Mouse (Mus musculus) adrenal gland, adult (tissue): ENCODE measurements around the gene Deaf1.
A peak's percentile ranks its signal among the peaks of the same experiment; 100 is the strongest.

Source experiments
- DNase-seq, 2 experiments: peaks; one replicate each; pipeline ENCODE4 v3.0.0; 2022 to 2023; ENCODE audit warnings: low spot score in 1 of 2; ENCODE audit not compliant: inconsistent age in 2 of 2

Gene Deaf1

GRCm38 (mm10) chr7:141339215-141339920 lies 11.9 kb upstream of the Deaf1 start:
- no peak for DNase-seq

- peak in 1 of 2 experiments; percentile 57 for DNase-seq
Measured at GRCm38 (mm10) chr7:141338576-141339131, 11.2 kb upstream of the Deaf1 start, which contains the start of gene Eps8l2. Gene Eps8l2 (plus strand): TSS chr7:141338880.

- DNase-seq = no peak
Measured at GRCm38 (mm10) chr7:141337716-141338416, 10.4 kb upstream of the Deaf1 start.

- no peak for DNase-seq
Measured at GRCm38 (mm10) chr7:141336296-141336695, 8.8 kb upstream of the Deaf1 start.

- no peak for DNase-seq
Measured at GRCm38 (mm10) chr7:141335682-141336081, 8.2 kb upstream of the Deaf1 start.

DNA sequence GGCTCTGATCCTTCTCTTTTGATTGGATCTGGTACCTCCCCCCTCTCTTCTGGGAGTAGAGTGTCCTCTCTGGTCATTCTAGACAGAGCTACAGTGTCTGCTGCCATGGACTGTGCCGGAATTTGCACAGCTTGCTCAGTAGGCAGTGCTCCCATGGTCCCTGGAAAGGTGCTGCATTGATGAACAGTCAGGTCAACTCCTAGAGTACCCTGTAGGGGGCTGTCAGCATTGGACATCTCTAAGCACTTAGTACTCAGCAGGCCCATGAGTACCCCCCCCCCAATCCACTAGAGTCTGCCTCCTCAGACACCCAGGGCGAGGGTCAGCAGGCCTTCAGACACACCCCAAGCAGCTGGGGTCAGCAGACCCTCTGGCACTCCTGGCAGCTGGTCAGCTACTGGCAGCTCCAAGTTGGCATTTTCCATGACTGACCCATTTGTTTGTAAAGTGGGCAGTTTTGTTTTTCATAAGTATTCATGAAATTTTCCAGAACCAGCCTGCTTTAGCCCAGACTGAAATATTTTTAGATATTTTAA lies 7.6 kb upstream of the Deaf1 start:
- peak in 1 of 2 experiments; percentile 39 for DNase-seq

DNA sequence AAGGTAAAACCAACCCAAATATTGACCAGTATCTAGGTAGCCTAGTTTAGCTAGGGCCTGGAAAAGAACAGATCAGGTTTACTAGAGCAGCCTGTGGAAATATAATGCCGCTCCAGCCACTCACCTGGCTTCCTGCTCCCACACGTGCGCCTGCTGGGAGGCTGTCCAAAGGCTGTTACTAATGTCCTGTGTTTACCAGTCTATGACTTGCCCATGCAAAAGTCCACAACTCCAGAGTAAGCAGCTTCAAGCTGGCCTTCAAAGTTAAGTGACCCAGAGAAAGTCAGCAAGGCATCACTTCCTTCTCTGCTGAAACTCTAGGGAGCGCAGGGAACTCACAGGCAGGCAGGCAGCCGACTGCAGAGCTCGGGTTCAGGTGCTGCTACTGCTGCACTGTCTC lies 4.5 kb upstream of the Deaf1 start:
- no peak for DNase-seq

GRCm38 (mm10) chr7:141330706-141331105 lies 3.2 kb upstream of the Deaf1 start:
- DNase-seq = no peak

- DNase-seq = no peak
Measured at GRCm38 (mm10) chr7:141328373-141328990, 992 bp upstream of the Deaf1 start.

DNA sequence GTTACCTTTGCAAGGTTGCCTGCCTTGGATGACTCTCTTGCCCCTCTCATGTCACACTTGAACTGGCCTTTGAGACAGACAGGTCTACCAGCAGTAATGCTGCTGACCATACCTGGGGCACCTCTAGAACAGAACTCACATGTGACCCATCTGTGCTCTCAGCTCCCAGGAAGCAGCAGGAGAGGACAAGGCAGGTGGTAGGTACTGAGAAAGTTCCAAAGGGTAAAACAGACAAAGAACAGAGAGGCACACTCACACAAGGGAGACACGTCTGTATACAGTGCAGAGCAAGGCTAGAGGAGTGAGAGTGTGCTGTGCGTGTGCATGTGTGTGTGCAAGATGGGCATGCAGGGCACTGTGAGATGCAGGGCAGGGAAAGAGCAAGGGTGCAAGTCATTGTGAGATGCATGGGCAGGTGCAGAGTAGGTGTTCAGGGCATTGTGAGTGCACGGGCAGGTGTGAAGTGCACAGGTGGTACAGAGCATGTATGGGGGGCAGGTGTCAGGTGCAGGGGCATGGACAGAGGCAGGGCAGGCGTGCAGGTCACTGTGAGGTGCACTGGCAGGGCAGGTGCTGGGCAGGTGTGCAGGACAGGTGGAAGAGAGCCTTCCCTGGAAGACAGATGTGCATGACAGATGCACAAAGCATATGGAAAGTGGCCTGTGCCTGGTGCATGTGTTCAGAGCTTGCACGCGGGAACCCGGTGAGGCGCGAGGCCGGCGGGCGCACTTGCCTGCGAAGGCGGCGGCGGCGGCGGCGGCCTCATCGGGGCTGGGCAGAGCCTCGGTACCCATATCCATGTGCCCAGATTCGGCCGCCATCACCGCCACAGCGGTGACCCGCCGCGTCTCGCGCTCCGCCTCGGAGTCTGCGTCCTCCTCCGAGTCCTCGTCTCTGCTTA lies 694 bp downstream of the Deaf1 start:
- no peak for DNase-seq

GRCm38 (mm10) chr7:141324686-141325085 lies 2.8 kb downstream of the Deaf1 start:
- no peak for DNase-seq

DNA sequence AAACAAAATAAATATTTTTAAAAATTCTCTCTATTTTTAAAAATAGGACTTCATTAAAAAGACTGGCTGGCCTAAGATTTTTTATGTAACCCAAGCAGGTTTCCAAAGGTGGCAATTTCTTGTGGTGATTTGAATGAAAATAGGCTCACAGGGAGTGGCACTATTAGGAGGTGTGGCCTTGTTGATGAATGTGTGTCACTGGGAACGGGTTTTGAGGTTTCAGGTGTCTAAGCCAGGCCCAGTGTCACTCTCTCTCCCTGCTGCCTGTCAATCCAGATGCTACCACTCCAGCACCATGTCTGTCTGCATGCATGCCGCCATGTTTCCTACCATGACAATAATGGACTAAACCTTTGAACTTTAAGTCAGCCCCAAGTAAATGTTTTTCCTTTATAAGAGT lies 8.0 kb downstream of the Deaf1 start:
- DNase-seq = no peak

- DNase-seq = no peak
Measured at GRCm38 (mm10) chr7:141317619-141318132, 9.8 kb downstream of the Deaf1 start.

DNA sequence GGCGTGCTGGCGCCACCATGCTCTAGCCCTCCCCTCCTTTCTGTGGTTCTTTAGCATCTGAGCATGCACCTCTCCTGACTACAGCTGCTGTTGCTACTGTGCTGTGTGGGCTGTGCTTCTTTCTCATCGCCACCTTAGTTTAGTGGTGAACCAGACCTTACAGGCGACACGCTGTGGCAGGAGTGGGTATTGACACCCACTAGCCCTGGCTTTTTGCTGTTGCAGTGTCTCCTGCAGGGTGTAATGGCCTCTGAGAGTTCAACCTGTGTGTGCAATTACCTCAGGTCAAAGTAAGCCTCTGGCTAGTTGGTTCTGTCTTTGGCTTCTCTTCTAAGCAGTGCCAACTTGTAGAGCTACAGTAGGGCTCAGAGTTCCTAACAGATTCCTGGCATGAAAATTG lies 11.5 kb downstream of the Deaf1 start:
- peak in 1 of 2 experiments; percentile 71 for DNase-seq

DNA sequence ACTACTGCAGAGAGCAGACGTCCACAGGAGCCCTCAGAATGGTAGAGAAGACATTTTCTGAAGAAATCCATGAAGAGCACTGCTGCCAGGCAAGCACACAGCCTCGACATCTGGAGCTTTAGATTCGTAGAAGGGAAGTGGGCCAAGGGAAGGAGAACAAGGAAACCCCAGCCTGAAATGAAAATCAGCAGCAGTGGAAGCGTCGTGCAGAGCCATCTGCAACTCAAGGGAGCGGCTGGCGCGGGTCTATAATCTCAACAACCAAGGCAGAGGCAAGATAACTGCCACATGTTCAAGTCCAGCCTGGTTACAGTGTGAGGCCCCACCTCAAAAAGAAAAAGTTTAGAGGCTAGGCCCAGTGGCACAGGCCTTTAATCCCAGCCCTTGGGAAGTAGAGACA lies 12.4 kb downstream of the Deaf1 start:
- DNase-seq = no peak

GRCm38 (mm10) chr7:141314416-141314815 lies 13.1 kb downstream of the Deaf1 start:
- peak; percentile 63 to 77 for DNase-seq

GRCm38 (mm10) chr7:141304537-141304936 lies 23.0 kb downstream of the Deaf1 start:
- DNase-seq = no peak

DNA sequence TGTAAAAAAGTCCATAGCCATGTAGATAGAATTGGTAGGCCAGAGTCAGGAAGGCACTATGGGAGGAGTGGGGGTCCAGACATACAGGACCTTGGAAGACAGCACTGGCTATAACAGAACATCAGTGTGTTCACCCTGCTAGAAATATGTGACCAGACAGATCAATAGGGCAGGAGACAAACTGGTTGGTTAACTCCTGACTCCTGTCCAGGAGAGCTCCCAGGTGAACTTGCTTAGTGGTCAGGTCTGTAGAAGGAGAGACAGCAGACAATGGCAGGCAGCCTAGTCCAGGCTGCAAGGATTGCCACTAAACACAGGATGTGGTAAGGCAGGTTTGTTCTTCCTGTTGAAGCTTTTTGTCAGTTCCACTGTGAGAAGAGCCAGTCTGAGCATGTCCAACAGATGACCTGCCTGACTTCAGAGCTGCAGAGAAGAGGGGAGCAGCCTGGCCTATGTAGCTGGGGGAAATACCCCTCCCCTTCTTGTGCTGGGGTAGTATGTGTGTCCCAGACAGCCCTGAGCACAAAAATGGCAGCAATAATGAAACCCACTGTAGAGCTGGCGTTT lies 24.7 kb downstream of the Deaf1 start:
- DNase-seq = no peak

DNA sequence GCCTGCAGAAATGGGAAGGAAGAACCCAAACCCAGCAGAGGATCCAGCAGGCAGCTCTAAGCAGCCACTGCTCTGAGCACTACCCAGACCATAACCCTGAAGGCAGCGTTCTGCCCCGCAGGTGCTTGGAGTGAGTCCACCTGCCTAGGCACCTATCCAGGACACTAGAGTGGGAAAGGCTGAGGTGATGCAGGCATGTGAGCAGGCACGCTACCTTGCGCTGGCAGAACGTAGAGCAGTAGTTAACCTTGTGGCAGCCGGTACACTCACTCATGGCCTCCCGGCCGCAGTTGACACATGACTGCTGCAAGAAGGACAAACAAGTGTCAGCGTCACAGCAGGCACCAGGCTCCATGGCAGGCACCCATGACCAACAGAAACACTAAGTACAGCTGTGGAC lies 26.1 kb downstream of the Deaf1 start:
- DNase-seq = peak in 1 of 2 experiments; percentile 63

DNA sequence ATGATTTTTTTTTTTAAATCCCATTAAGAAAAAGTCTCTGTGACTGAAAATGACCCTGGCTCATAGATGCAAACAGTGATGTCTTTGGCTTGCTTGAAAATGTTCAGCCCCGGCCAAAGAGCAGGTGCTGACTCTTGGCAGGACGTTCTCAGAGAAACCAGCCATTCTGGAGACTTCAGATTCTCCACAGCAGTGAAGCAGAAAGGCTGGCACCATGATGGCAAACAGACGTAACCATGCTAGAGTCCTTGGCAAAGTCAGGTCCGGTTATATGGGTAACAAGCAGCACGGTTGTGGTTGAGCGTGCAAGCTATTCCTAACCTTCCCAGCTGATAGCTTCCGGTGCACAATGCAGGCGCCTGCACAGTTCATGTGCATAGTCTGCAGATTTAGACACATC lies 28.3 kb downstream of the Deaf1 start:
- DNase-seq = no peak
